Mouse (Mus musculus) cerebellum, adult 2 months (tissue): Measurements from ENCODE around the gene Vill. TPM values are rescaled to one million over a fixed set of nuclear protein-coding genes. Genes with fewer than 3 reads are reported as not detected.

ENCODE experiments used
- DNase-seq, 2 experiments: peaks; one replicate each; pipeline ENCODE4 v3.0.0; 2021
- H3K27ac ChIP-seq: fragments of 200-500 bp; 2 replicates; pipeline ENCODE4 v1.5.1; 2012; ENCODE audit warnings: low read length, control low read depth, inconsistent platforms; ENCODE audit not compliant: insufficient read depth
- H3K27me3 ChIP-seq: fragments of 200-500 bp; 2 replicates; pipeline ENCODE4 v1.6.1; 2012; ENCODE audit warnings: inconsistent platforms, mild to moderate bottlenecking, low read length, moderate library complexity; ENCODE audit not compliant: control insufficient read depth, insufficient read depth
- H3K4me1 ChIP-seq: fragments of 200-500 bp; 2 replicates; pipeline ENCODE4 v1.6.1; 2011; ENCODE audit warnings: low read length; ENCODE audit not compliant: control insufficient read depth, insufficient read depth
- H3K4me3 ChIP-seq: fragments of 200-500 bp; replicated peaks from 2 replicates; pipeline ENCODE3; 2011; ENCODE audit warnings: mild to moderate bottlenecking, low read depth, low read length, control low read depth; ENCODE audit not compliant: insufficient read depth
- CTCF ChIP-seq: fragments of 200-500 bp; IDR thresholded peaks from 2 replicates; pipeline ENCODE4 v1.5.1; 2011; ENCODE audit warnings: low read depth, mild to moderate bottlenecking, control low read depth, low read length, moderate library complexity, borderline replicate concordance; ENCODE audit not compliant: insufficient read depth
- POLR2A ChIP-seq: fragments of 200-500 bp; IDR thresholded peaks from 2 replicates; pipeline ENCODE4 v1.6.1; 2011; ENCODE audit warnings: low read length, control low read depth, borderline replicate concordance; ENCODE audit not compliant: insufficient read depth
- WGBS: fragments of 180-500 bp; shearing (Covaris S2); methylation state at CpG from one replicate; pipeline ENCODE4 v1.1.7; 2018; 5-methylcytosine and 5-hydroxymethylcytosine counted together
- polyA plus RNA-seq: library from polyadenylated mRNA; depleted of rRNA; stranded (reverse); fragments of >200 nt; gene quantifications from 2 replicates; pipeline ENCODE4 v1.2.3, GENCODE M21; 2012

Vill gene
- polyA plus RNA-seq, 1 experiment, result 0.47 TPM

DNA sequence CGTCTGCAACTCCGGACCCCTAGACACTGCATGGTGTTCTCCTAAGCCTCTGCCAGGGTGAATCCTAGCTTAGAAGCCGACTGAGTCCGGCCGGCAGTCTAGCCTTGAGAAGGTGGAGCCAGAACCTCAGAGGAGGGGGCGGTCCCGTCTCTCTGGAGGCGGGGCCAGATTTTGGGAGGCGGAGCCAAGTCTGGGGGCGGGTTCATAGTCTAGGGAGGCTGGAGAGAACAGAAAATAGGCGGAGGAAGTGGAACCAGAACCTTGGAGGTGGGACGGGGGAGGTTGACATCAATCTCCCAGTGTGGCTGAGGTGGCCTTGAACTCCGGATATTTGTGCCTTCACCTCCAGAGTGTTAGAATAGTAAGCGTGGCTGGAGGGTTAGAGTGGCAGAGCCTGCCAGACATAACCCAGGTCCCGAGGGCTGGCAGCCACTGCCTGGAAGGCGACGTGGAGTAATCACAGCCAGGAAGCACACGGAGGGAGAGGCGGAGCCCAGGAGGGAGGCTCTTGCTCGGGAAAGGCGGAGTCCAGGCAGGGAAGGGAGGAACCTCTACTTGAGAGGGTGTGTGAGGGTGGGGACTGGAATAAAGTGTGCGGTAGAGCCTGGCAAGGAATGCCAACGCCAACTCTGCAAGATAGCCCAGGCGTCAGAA lies 35.7 kb downstream of the Vill start:
- peak overlapping the region; percentile 48 for H3K4me3 ChIP-seq
- no peaks in the 10 kb centered on the region for H3K27me3 ChIP-seq
- peaks cover 7% of the 10 kb centered on the region; the same call in 1 of the 2 replicates for H3K4me1 ChIP-seq
- no peak for TF ChIP-seq CTCF
- TF ChIP-seq POLR2A, result no peak
- peak; percentile 65 to 76 for DNase-seq
- WGBS, result 5% methylated on average over 24 of the region's 24 CpGs
- H3K27ac ChIP-seq, result no peak overlapping the region

DNA sequence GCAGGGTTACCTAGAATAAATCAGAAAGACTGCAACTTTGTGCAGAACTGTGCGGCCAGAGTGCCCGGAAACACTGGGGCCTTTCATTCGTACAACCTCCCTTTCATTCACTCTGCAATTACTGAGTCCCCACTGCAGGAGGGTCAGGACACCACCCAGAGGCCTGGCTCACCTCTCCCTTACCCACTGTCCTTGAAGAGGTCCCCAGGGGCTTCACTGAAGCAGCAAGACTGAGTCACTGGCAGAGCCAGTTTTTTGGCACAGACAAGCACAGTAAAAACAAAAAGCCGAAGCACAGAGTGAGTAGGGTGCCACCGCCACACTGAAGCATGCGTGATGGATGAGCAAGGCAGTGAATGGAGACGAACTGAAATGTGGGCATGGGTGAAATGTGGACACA lies 36.9 kb downstream of the Vill start:
- no peak for DNase-seq
- Histone ChIP-seq H3K27ac (no peak overlapping the region), H3K27me3 (no peaks in the 10 kb centered on the region), H3K4me1 (peaks cover 7% of the 10 kb centered on the region; the same call in 1 of the 2 replicates), H3K4me3 (no peak overlapping the region)
- TF ChIP-seq CTCF (no peak), POLR2A (no peak)
- 84% methylated on average over 7 of the region's 7 CpGs for WGBS

DNA sequence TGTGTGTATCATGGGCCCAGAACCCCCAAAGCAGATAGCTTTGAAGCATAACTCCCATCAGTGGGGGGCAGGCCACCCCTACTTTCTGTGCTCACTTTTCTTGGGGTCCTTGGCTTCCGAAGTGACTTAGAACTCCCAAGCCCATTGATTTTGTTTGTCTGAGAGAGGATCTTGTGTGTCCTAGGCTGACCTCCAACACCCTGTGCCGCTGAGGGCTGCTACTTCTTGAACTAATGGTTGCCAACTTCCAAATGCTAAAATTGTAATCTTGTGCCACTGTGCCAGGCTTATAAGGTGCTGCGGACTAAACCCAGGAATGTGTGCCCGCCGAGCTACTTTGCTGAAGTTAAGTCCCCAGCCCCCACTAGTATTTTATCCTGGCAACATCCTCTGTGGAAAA lies 37.9 kb downstream of the Vill start:
- no peak for DNase-seq
- 86% methylated on average over 5 of the region's 5 CpGs for WGBS
- no peak overlapping the region for H3K27ac ChIP-seq
- H3K27me3 ChIP-seq, result no peaks in the 10 kb centered on the region
- H3K4me1 ChIP-seq, result peaks cover 7% of the 10 kb centered on the region; the same call in 1 of the 2 replicates
- no peak overlapping the region for H3K4me3 ChIP-seq
- no peak for TF ChIP-seq POLR2A
- no peak for TF ChIP-seq CTCF

DNA sequence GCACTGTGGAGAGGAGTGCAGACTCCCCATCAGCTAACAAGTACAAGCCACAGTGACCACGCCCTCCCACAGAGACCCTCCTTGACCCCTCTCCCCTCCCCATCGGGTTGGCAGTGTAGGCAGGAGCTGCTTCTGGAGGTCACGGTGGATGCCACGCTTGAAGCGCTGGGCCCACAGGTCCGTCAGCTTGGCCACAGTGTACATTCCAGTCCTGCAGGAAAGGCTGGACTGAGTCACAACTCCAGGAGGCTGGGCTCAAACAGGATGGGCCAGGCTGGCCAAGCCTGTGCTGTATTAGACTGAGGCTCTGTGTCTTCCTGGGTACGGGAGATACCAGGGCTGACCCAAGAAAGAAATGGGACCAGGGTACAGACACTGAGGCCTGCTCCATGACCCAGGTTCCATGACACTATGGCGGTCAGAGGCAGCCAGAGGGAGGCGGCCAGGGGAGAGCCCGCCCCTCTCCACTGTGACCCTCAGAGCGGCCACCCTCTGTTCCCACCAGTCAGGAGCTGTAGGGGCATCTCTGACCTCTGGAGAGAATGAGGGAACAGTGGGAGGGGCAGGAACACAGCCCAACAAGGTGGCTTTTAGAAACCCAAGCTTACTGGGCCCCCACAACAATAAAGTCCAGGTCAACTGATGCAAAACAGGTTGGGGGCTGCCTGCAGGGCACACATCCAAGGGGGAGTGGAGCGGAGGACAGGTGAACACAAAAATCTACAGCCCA lies 39.2 kb downstream of the Vill start:
- DNase-seq, result no peak
- H3K4me1 ChIP-seq, result peaks cover 7% of the 10 kb centered on the region; the same call in 1 of the 2 replicates
- TF ChIP-seq CTCF (no peak), POLR2A (no peak)
- no peaks in the 10 kb centered on the region for H3K27me3 ChIP-seq
- WGBS, result 73% methylated on average over 12 of the region's 12 CpGs
- H3K27ac ChIP-seq, result no peak overlapping the region
- no peak overlapping the region for H3K4me3 ChIP-seq

DNA sequence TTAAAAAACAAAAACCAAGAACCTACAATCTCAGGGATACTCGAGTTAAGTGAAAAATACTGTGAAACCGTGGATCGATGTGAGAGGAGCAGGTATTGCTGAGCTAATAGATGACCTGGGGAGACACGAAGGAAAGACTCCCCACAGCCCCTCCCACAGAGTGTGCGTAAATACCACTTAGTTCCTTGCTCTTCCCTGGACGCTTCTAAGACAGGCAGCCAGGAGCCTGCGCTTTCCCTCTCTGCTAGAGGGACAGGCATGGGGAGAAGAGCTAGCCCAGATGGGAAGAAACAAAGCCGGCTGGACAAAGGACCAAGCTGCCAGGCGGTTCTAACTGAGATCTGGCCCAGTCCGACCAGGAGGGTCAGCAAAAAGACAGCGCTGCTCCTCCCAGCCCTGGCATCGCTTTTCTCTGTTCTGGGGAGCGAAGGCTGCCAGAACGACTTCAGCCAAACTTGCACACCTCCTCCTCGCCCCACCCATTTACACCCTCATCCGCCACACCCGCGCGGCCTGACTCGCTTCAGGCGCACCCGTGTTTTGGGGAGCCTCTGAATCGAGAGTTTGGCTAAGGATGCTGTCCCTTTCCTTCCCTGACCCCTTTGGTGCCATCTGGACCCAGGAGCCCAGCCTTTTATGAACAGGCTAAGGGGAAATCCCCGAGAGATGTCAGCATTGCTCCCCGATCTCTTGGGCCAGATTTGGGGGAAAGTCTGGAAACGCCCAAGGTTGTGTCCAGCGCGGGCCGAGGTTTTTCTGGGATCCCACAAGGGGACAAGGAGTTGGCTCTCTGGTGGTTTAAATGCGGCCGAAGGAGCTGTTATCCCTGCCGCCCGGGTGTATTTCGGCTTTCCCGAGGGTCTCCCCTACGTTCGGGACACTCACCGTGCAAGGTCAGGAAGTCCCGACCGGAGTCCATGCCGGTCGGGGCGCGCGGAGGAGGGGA lies 40.2 kb downstream of the Vill start:
- peak; percentile 54 to 64 for DNase-seq

DNA sequence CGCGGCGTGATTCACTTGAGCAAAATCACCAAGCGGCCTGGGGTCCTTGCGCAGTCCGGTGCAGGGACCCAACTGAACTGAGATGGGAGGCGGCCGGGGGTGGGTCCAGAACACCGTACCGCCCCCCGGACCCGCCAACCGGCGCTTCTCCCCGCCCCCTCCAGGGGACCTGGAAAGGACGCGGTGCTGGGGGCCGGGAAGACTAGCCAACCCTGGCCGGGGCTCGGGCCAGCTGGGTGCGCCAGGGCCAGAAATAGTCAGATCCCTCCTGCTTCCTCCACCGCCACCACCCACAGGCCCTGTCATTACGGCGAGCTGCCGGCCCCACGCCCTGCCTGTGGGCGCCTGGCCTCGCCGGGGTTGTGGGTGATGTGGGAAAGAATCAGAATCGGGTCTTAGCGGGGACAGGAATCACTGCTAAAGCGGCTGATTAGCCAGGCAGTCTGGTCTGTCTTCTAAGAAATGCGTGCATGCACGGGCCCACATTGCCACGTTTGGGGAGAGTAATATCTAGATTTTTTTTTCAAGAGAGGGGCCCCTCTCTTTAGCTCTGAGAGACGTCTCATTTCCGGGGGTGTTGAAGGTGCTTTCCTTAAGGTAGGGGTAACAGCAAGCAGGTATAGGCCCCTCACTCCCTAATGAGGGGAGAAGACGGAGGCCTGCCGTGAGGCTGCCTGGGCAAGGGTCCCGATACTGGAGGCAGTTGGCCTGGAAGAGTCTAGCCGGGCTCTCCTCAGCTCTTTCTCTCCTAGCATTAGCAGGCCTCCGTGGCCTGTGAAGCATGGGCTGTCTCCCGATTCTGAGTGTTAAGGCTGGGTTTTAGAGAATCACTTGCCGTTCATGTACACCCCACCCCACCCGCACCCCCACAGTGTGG lies 41.1 kb downstream of the Vill start, which contains the start of gene Plcd1:
TSS of gene Plcd1 (minus strand) at position 84 of the 877 bp plus-strand sequence.
- WGBS, result 13% methylated on average over 45 of the region's 45 CpGs
- TF ChIP-seq CTCF, result no peak
- no peak for TF ChIP-seq POLR2A

More for the DNA sequence above, 40.2 kb downstream of the Vill start:
- H3K27me3 ChIP-seq, result no peaks in the 10 kb centered on the region
- WGBS, result 2% methylated on average over 45 of the region's 45 CpGs
- no peak overlapping the region for H3K27ac ChIP-seq
- H3K4me3 ChIP-seq, result peak overlapping the region; percentile 68
- peaks cover 7% of the 10 kb centered on the region; the same call in 1 of the 2 replicates for H3K4me1 ChIP-seq
- no peak for TF ChIP-seq CTCF
- TF ChIP-seq POLR2A, result peak; percentile 19; the same call in 1 of the 2 replicates

More for the DNA sequence above, 41.1 kb downstream of the Vill start, which contains the start of gene Plcd1:
- Histone ChIP-seq H3K27me3 (no peaks in the 10 kb centered on the region), H3K4me3 (peak within 1 kb of the TSS; percentile 68), H3K27ac (peak within 1 kb of the TSS; percentile 59; the same call in 1 of the 2 replicates), H3K4me1 (peaks cover 7% of the 10 kb centered on the region; the same call in 1 of the 2 replicates)
- peak; percentile 72 to 80 for DNase-seq
